Mouse (Mus musculus): ENCODE data around the gene Dgki.

DNA sequence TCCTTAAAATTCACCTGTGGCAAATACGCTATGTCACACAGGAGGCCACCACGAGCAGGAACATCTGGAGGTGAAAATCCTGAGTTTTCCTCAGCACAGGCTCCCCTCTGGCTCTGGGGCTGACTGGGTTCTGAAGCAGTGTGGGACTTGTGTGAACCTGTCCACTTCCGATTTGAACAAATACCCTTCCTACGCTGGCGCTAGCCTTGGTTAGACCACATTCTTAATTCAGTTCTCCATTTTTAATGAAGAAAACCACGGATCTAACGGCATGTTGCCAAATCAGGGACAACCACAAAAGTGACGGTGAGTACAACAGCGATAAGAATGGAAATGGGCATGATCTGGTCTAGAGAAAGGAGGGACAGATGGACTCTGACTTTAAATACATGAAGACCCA is 15.1 kb downstream of the Dgki start:
- TF ChIP-seq CTCF (conservative IDR thresholded peaks at IDR 0.05 in 1 of 2, IDR thresholded peaks at IDR 0.05 in 1 of 2; ENCODE audit: low read depth in 2 of 2, low read length in 2 of 2) = no peak
- no peak for TF ChIP-seq EP300 (IDR thresholded peaks at IDR 0.05; ENCODE audit: low read length)
- no peak for TF ChIP-seq ZMIZ1 (IDR thresholded peaks at IDR 0.05; ENCODE audit: low read depth, low read length)
- TF ChIP-seq CHD2 (IDR thresholded peaks at IDR 0.05; ENCODE audit: low read length) = no peak
- no peak for TF ChIP-seq ZNF384 (IDR thresholded peaks at IDR 0.05; ENCODE audit: low read depth, low read length)
- TF ChIP-seq HCFC1 (IDR thresholded peaks at IDR 0.05; ENCODE audit: low read depth, low read length) = no peak
- TF ChIP-seq POLR2A (IDR thresholded peaks at IDR 0.05; ENCODE audit: low read depth, low read length) = no peak
- TF ChIP-seq JUND (conservative IDR thresholded peaks at IDR 0.05; ENCODE audit: low read depth, low read length) = no peak
- TF ChIP-seq PAX5 (IDR thresholded peaks at IDR 0.05; ENCODE audit: low read length) = no peak
- no peak for TF ChIP-seq USF2 (conservative IDR thresholded peaks at IDR 0.05; ENCODE audit: low read depth, low read length)
- TF ChIP-seq NRF1 (IDR thresholded peaks at IDR 0.05; ENCODE audit: low read depth, low read length) = no peak

Measured in CH12.LX (cell line).